8 mouse cellular contexts compared by ENCODE assay signal in the genomic region with DNA sequence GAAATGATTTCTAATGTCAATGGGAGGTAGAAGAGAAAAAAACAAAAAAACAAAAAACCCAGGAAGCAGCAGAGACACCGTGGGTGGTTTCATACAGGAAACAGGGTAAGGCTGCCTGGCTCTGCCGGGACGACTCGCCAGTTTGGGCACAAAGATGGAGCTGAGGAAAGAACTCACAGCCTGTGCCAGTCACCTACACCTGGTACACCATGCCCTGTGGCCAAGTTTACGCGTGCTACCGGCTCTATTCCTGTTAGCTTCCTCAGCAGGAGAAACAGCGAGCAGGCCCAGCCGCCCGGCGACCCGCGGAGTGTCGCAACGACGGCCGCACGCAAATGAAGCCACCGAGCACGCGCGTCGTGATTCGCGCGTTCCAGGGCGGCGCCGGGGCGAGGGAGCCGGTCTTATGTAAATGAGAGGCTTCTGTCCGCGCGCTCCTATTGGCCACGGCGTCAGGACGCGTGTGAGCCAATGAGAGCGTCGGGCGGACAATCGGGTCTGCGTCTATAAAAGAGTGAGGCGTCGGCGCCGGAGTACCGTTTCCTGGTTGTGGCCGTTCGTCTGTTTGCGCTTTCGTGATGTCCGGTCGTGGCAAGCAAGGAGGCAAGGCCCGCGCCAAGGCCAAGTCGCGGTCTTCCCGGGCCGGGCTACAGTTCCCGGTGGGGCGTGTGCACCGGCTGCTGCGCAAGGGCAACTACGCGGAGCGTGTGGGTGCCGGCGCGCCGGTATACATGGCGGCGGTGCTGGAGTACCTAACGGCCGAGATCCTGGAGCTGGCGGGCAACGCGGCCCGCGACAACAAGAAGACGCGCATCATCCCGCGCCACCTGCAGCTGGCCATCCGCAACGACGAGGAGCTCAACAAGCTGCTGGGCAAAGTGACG. TPM values are rescaled to one million over a fixed set of nuclear protein-coding genes. Genes with fewer than 3 reads are reported as not detected.
DNase-seq lines count a peak whose midpoint lies in the region; ATAC-seq and TF ChIP-seq lines count a peak whose summit lies in the region.
"Not testable (repeated sequence)": the region's sequence is repeated elsewhere in the genome, so short reads cannot be mapped to it uniquely, and the experiment has no call there.

A gene (plus strand): TSS at position 495 of the 884 bp plus-strand sequence.

- peaks cover 14% of the 10 kb centered on the region for H3K4me1 ChIP-seq in hindbrain, embryonic 16.5 days (ENCODE audit: control insufficient read depth, insufficient read depth, low read depth, low read length)

- H3K27me3 ChIP-seq in hindbrain, embryonic 16.5 days (replicated peaks; ENCODE audit: control insufficient read depth, insufficient read depth, low read length): not testable (repeated sequence)

- H3K9me3 ChIP-seq in hindbrain, embryonic 16.5 days (ENCODE audit: control insufficient read depth, low read length): not testable (repeated sequence)

- WGBS in hindbrain, embryonic 16.5 days: 0% methylated on average over 18 of the region's 88 CpGs

- peak; percentile 93 for ATAC-seq in hindbrain, embryonic 16.5 days

- DNase-seq in NIH3T3 (ENCODE audit: low read depth): peak; percentile 86
- peak; percentile 88 to 90 for DNase-seq in cerebellum, postnatal 36 days
- DNase-seq in gastrocnemius, adult 2 months: peak; percentile 93
- peak; percentile 75 to 81 for DNase-seq in left cerebral cortex, adult 18-20 months (ENCODE audit: low spot score in 2 of 2)
- peak; percentile 90 to 94 for DNase-seq in lung, postnatal 4 days
- DNase-seq in retina, postnatal 7 days (ENCODE audit: low read depth, low spot score): peak; percentile 41
- DNase-seq in urinary bladder, adult 18-20 months (ENCODE audit: low spot score in 2 of 2): peak; percentile 79 to 83

- H3K9ac ChIP-seq in hindbrain, embryonic 16.5 days (ENCODE audit: low read depth, low read length): peak within 1 kb of the TSS; percentile 79

- H3K27ac ChIP-seq in gastrocnemius, adult 2 months: peak within 1 kb of the TSS; percentile 99
- H3K27ac ChIP-seq in hindbrain, embryonic 16.5 days (ENCODE audit: low read depth, low read length): peak within 1 kb of the TSS; percentile 96

- H3K4me3 ChIP-seq in gastrocnemius, adult 2 months: peak within 1 kb of the TSS; percentile 78
- H3K4me3 ChIP-seq in hindbrain, embryonic 16.5 days (ENCODE audit: low read length): peak within 1 kb of the TSS; percentile 54

- H3K36me3 ChIP-seq in hindbrain, embryonic 16.5 days (ENCODE audit: control insufficient read depth, insufficient read depth, low read length): not testable (repeated sequence)

- intact Hi-C loops in gastrocnemius, adult 2 months (cut with DNase I): not testable (repeated sequence)

- peak within 1 kb of the TSS; percentile 67 for H3K4me2 ChIP-seq in hindbrain, embryonic 16.5 days (ENCODE audit: low read length)

- not testable (repeated sequence) for TF ChIP-seq CTCF in gastrocnemius, adult 2 months (IDR thresholded peaks at IDR 0.05)

RNA-seq across cellular contexts. Expression of the gene that starts here (rescaled TPM):
- total RNA-seq in gastrocnemius, adult 2 months (2021): 1 to 10 TPM in 1 of 2 experiments, not detected in 1; 2.7 TPM
- 6.1 and 9.9 TPM in 2 replicates for polyA plus RNA-seq in hindbrain, embryonic 16.5 days (2015; fragmentation: Nextera tagmentation; extraction: Ambion mirVana)
- total RNA-seq in left cerebral cortex, adult 18-20 months (2021): 1 to 10 TPM in 1 of 2 experiments, not detected in 1; 2.9 TPM

Comparison
In these comparisons a context has a peak if more than half of its experiments do, and no peak if none do; other contexts are left out.
1. Peak in every context shown above with its lines: DNase-seq, ATAC-seq, H3K4me3 ChIP-seq and H3K27ac ChIP-seq.
2. DNase-seq: peak in every context shown above with its lines; median percentile 93 in gastrocnemius, adult 2 months; 92 in lung, postnatal 4 days; 89 in cerebellum, postnatal 36 days; 86 in NIH3T3; 81 in urinary bladder, adult 18-20 months; 78 in left cerebral cortex, adult 18-20 months; 41 in retina, postnatal 7 days.